Mouse (Mus musculus): ENCODE data around the gene Adra1b.

Gene Adra1b

DNA sequence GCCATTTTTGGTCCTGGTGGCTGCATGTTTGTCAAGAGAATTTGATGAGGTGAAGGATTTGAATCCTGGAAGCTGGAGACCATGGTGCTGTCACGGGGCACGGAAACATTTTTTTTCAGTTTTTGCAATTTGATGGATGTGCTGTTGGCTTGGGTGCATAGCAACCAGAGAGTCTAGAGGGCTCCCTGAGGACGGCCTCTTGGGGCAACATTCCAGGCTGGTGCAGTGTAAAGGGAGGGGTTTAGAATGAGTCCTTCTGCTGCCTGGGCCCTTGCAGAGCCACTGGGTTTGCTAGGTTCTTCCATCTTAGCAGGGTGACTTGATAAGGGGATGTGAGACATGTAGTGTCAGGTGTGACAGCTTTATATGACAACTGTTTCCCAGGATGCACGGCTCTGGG is 8.5 kb downstream of the Adra1b start:
- no peak for DNase-seq

DNA sequence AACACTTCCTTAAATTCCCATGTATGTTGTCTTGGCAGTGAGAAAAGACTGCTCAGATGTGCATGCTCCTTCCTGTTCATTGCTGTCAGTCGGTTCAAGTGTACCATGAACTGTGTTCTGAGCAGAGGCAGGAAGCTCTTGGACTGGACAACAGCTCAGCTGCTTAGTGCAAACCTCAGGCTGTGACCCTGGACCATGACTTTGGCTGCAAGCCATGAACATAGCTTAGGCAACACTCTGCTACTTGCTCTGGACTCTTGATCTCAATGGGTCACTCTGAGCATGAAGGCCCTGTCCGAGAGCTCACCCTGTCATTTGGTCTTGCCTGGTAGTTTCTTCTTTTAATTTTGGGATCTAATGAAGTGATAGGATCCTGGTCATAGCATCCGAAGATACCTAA is 9.6 kb downstream of the Adra1b start:
- DNase-seq, result peak; percentile 78

- DNase-seq, result no peak
Measured at GRCm38 (mm10) chr11:43889208-43889915, 11.6 kb downstream of the Adra1b start.

DNA sequence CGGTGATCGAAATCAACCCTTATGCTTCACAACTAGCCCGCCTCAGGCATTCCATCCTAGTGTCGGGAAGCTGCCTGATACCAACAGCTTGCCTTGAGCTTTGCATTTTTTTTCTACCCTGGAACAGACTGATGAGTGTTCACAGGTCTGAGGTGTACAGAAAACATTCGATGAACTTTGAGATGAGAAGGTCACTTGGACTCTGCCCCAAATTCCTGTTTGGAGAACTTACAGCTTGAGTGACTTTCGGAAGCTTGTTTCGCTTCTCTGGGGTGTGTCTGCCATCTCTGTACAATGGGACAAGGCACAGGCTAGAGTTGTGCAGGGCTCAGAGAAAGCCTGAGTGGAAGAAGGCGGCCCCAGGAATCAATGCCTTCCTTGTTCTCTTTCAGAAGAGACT is 12.3 kb downstream of the Adra1b start:
- peak; percentile 36 for DNase-seq

DNA sequence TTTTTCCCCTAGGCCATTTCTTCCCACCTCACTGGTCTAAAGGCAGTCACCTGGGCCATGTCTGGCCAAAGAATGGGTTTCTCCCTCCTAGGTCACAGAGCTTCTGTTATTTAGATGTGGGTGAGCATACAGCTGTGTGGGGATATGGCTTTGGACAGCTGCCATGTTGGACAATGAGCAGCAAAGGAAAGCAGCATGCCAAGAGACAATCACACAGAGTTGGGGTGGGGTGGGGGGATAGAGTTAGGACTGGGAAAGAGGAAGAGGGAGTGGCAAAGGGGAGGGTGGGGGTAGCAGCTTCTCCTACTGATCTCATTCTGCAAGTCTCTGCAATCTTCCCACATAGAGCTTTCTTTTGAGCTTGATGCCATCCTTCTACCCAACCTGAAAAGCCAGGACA is 13.4 kb downstream of the Adra1b start:
- no peak for DNase-seq

DNA sequence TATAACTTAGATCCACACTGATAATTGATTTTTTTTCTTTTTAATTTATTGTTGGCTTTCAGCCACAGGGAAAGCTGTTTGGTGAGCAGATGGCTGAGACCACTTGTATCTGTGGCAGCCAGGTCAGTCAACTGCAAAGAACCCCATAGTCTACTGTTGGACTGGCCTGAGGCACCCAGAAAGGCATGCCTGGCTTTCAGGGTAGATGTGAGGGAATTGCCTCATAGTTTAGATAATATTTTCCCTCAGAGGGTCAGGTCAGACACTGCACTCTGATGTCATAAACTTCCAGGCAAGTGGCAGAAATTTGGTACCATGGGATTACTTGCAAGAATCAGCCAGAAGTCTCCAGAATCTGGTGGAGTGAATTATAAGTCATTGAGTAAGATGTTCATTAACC is 16.5 kb downstream of the Adra1b start:
- no peak for DNase-seq

GRCm38 (mm10) chr11:43883641-43884181 is 17.3 kb downstream of the Adra1b start:
- DNase-seq, result no peak

DNA sequence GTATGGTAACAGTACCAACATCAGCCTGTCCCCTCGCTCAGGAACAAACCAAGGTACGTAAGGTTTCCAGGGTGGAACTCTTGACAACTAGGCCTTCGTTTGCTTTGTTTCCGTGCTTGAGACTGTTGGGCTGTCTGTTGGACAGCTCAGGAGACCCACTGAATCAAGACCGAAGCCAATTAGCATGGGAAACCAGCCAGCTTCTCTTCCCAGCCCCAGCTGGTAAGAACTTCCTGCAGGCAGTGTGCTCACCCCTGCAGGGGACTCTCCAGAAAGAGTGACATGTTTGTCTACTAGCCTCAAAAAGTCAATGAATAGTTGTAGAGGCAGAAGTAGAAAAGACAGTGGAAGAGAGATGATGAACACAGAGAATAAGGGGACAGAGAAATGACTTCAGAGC is 23.8 kb downstream of the Adra1b start:
- DNase-seq, result no peak

- no peak for DNase-seq
Measured at GRCm38 (mm10) chr11:43867721-43868281, 33.2 kb downstream of the Adra1b start.

- no peak for DNase-seq
Measured at GRCm38 (mm10) chr11:43865298-43866165, 35.5 kb downstream of the Adra1b start.

GRCm38 (mm10) chr11:43853046-43853445 is 48.0 kb downstream of the Adra1b start:
- no peak for DNase-seq

DNA sequence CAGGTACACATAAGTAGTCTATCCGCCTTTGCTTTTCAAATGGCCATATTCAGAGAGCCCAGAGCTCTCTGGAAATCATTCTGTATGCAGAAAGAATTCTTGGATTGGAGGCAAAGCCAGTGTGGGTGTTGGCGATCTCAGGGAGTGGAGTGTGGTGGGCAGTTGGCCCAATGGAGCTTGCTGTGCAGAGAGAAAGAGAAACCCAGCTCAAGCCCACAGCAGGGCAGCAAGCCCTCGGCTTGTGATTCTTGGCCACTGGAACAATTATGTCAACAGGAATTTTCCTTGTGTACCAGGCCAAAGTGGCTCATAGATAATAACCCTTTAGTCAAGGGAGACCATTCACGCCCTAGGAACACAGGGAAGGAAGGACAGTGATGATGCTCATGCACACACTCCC is 53.0 kb downstream of the Adra1b start:
- DNase-seq, result no peak

DNA sequence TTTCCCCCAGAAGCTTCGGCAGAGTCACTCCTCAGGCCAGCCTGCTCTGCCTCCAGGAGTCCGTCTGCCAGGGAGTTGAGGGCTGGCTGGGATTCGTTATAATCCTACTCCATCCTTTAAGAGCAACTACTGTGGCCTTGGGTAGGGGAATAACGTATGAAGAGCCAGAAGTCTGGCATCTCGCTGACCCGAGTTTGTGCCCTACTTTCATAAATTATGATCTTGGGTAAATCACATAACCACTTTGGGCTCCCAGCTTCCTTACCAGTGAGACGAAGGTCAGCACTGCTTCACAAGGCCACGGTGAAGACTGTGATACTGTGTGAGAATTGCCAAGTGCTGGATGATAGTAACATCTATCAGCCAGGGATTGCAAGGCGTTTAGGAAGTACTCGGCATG is 59.4 kb downstream of the Adra1b start:
- DNase-seq, result no peak

GRCm38 (mm10) chr11:43840491-43840890 is 60.5 kb downstream of the Adra1b start:
- no peak for DNase-seq

DNA sequence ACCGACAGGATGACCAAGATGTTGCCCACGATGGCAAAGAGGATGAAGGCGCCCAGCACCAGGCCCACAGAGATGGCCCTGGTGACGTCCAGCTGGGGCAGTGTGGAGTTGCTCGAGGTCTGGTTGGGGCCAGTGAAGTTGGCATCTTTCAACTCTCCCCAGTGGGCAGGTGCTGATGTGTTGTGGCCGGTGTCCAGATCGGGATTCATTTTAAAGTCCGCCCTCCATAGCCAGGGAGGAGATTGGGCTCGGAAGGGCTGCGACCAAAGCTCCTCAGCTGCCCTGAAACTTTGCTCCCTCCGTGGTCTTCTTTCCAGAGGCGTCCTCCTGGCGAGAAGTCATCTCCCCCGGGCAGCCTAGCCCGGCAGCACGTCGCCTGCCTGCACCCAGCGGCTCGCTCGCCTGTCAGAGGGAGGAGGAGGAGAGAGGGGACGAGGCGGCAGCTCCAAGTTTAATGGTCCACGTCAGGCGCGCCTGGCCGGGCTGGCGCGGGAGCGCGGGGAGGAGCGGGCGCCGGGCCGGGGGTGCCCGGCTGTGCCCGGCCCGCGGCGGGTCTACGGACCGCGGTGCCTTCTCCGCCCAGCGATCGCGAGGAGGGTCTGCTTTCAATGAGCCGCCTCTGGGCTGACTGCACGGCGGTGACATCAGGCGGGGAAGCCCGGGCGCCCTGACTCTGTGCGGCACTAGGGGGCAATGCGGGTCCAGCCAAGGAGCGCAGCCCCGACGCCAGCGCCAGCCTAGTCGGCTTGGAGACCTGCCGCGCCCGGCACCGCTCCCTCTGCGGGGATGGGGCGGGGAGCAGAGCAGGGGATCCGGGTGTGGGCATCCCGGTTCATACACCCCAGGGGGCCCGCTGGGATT is 64.9 kb downstream of the Adra1b start:
- DNase-seq, result peak; percentile 81

DNA sequence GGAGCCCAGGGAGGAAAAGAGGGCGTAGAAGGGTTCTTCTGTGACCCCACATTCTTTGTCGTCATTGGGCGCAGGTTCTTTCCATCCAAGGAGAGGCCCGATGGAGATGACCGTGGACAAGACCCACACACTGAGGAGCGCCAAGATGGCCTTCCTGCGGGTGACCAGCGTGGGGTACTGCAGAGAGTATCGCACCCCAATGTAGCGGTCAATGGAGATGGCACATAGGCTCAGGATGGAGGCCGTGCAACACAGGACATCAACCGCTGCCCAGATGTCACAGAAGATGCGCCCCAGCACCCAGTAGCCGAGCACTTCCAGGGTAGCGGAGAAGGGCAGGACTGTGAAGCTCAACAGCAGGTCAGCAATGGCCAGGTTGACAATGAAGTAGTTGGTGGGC is 65.6 kb downstream of the Adra1b start:
- no peak for DNase-seq

DNA sequence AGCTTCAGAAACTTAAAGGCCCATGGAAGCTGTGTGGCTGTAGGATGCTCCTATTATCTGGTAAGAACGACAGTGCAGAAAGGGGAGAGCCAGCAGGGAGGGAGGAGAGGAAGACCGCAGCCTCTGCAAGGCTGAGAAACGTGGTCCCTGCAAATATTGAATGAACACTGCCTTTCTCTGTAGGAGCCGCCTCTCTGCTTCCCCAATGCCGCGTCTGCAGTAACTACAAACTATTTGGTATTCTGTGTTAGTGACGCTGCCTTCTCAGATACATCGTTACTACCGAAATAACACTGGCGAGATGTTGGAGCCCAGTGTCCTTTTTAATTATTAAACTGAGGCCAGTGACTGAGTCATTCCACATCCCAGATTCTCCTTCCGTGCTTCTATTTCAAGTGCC is 66.5 kb downstream of the Adra1b start:
- DNase-seq, result no peak

DNA sequence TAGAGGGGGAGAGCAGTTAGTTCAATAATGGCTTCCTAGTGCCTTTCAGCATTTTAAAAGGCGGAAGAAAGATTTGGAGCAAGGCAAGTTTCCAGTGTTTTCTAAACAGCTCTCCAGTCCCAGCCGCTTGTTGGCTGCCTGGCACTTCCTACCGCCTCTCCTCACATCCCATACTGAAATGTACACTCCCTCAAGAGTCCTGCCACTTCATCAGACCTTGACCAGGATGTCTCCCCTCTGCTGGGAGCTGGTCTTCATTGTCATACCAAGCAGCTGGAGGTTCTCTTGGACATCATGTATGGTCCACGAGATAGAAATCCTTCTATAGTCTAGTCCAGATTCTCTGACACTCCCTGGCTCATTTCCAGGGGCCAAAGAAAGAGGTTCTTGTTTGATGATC is 69.5 kb downstream of the Adra1b start:
- DNase-seq, result no peak

DNA sequence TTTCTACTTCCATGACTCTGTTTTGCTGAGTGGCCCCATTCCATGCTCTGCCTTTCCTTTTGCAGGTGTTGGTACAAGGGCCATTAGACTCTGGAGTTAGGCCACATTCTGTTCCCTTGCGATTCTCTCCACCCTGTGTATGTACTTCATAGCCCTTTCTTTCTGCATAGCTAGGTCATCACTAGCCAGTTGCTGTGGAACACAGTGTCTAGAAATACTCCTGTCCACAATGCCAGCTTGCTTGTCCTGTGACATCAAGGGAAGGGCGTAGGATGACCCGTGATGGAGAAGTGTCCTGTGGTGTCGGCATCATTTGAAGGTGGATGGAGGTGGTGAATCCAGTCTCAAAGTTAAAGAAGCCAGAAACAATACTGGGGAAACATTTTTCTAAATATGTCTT is 74.2 kb downstream of the Adra1b start:
- DNase-seq, result no peak

GRCm38 (mm10) chr11:43823349-43823748 is 77.7 kb downstream of the Adra1b start:
- DNase-seq, result no peak

DNA sequence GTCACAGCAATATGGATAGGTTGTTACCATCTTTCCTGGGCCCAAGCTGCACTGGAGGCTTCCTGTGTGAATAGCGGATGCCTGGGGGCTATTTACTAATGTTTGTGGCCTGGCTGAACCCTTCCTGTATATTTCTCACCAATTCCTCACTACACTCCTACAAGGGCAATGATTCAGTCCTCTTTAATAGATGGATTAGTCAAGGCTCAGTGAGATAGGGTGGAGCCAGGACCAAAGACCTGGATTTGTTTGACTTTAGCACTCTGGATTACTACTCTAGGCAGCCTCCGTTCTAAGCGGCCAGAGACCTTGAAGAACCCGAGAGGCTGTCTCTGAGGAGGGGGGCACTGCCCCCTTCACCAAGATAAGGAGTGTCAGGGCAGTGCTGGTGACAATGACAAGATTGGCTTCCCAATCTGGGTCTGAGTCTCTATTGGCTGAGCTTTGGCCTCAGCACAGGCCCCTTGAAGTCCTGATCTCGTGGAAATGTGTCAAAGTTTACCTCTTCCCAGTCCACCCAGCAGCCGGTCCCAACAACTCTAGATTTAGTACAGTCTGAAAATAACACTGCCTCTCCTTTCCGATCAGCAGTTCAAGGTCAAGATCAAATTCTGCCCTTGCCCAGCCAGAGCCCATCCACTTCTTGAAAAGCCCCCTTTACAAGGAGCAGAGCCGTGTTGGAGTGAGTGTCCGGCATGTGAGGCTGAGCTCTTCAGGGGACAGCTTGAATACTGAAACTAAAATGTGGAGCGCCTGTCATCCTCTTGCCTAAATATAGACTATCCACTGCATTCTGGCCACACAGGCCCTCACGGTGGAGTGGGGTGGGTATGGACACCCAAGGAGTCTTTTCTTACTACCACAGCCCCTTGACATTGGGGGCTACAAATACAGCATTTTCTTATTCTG is 80.2 kb downstream of the Adra1b start:
- no peak for DNase-seq

Data from kidney, adult 18-20 months (tissue).